Mouse (Mus musculus) heart, postnatal 0 days (tissue): ENCODE results near the gene Ncaph2.

ENCODE experiments used
- CTCF ChIP-seq: IDR thresholded peaks from 2 replicates; pipeline ENCODE4 v1.5.1; 2016; ENCODE audit warnings: antibody characterized with exemption, control low read depth, low read depth
- EP300 ChIP-seq: IDR thresholded peaks from 2 replicates; pipeline ENCODE4 v1.6.1; 2016; ENCODE audit warnings: antibody characterized with exemption, low read depth

GRCm38 (mm10) chr15:89377362-89377761 lies 21.8 kb downstream of the Ncaph2 start:
- TF ChIP-seq CTCF (no peak), EP300 (no peak)
